Mouse (Mus musculus): ENCODE results near the gene Rbpjl.

GRCm38 (mm10) chr2:164407708-164408107 lies 4.8 kb downstream of the Rbpjl start:
- TF ChIP-seq POLR2A (IDR thresholded peaks at IDR 0.05; ENCODE audit: borderline replicate concordance, extremely low read depth, low read depth, low read length) (no peak), CTCF (IDR thresholded peaks at IDR 0.05; ENCODE audit: insufficient read depth, low read length) (peak; percentile 84)

All from lung, adult 2 months (tissue).